Mouse (Mus musculus): ENCODE measurements at regions not wholly inside any gene's neighbourhood (a gene's known extent, or its start where the extent isn't known, plus 50 kb on each side); places are given as distances from the start of the nearest gene placed in this dataset.

- H3K27me3 ChIP-seq (ENCODE audit: control insufficient read depth, insufficient read depth, low read length) = no peaks in the 10 kb centered on the region
- peak; percentile 21 for DNase-seq (ENCODE audit: low spot score)
These were observed 93.9 kb upstream of the Jarid2 start for GRCm38 (mm10) chr13:44635221-44636007.

DNA sequence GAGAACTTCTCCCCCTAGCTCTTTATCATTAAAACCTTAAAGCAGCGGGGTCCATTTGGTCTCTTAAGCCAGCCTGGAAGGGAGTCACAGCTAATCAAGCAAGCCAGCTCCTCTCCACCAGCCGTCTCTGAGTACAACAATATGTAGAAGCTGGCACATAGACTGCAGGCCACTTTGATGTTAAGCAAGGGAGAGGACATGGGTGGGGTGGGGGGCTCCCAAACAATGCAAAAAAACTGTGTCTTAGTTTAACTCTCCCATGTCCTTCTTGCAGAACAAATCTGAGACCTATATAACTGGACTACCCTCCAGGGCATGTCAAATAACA, 93.3 kb upstream of the Jarid2 start:
- H3K9me3 ChIP-seq (ENCODE audit: control insufficient read depth, low read length) = no peaks in the 10 kb centered on the region
- H3K4me2 ChIP-seq (replicated peaks; ENCODE audit: low read depth) = no peak overlapping the region
- H3K9ac ChIP-seq (ENCODE audit: low read length) = no peak overlapping the region
- H3K4me1 ChIP-seq (replicated peaks; ENCODE audit: control insufficient read depth, insufficient read depth) = no peaks in the 10 kb centered on the region
- H3K36me3 ChIP-seq (ENCODE audit: control insufficient read depth, insufficient read depth, low read length) = no peaks in the 10 kb centered on the region
- DNase-seq (ENCODE audit: low spot score) (no peak), ATAC-seq (ENCODE audit: low FRiP score, low TSS enrichment) (no peak)
- 54% methylated on average over 2 of the region's 2 CpGs for WGBS
- H3K27me3 ChIP-seq (ENCODE audit: control insufficient read depth, insufficient read depth, low read length) = no peaks in the 10 kb centered on the region
- no peak overlapping the region for H3K4me3 ChIP-seq (ENCODE audit: low read depth, low read length)
- TF ChIP-seq EP300 (optimal IDR thresholded peaks at IDR 0.05) (no peak), CTCF (IDR thresholded peaks at IDR 0.05; ENCODE audit: low read depth) (no peak)
- H3K27ac ChIP-seq (replicated peaks) = no peak overlapping the region

More at GRCm38 (mm10) chr13:44635221-44636007, 93.9 kb upstream of the Jarid2 start:
- Histone ChIP-seq H3K27ac (replicated peaks) (no peak overlapping the region), H3K4me2 (replicated peaks; ENCODE audit: low read depth) (peak overlapping the region; percentile 23), H3K9ac (ENCODE audit: low read length) (no peak overlapping the region; the same call in 1 of the 2 replicates), H3K4me1 (replicated peaks; ENCODE audit: control insufficient read depth, insufficient read depth) (no peaks in the 10 kb centered on the region), H3K9me3 (ENCODE audit: control insufficient read depth, low read length) (no peaks in the 10 kb centered on the region), H3K36me3 (ENCODE audit: control insufficient read depth, insufficient read depth, low read length) (no peaks in the 10 kb centered on the region), H3K4me3 (ENCODE audit: low read depth, low read length) (no peak overlapping the region)
- 12% methylated on average over 11 of the region's 12 CpGs for WGBS
- peak; percentile 47; the same call in 1 of the 2 replicates for ATAC-seq (ENCODE audit: low FRiP score, low TSS enrichment)
- TF ChIP-seq CTCF (IDR thresholded peaks at IDR 0.05; ENCODE audit: low read depth) = no peak
- no peak for TF ChIP-seq EP300 (optimal IDR thresholded peaks at IDR 0.05)

DNA sequence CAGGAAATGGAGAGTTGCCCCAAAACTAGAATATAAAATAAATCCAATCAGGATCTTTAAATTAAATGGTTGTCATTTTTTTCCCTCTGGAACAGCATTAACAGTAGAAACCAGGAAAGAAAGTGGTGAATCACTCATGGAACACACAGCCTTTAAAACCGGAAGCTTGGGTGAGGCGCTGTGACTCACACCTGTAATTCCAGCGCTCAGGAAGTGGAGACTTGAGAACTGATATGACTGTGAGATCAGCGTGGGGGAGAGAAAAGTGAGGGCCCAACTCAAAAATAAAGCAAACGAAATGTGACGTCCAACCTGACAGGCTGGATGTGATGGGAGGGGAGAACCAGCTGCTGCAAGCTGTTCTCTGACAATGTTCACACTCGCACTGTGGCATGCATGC, 86.9 kb upstream of the Jarid2 start:
- 45% methylated on average over 7 of the region's 7 CpGs for WGBS
- TF ChIP-seq EP300 (optimal IDR thresholded peaks at IDR 0.05) (no peak), CTCF (IDR thresholded peaks at IDR 0.05; ENCODE audit: low read depth) (no peak)

GRCm38 (mm10) chr13:44650052-44650451, 79.2 kb upstream of the Jarid2 start:
- DNase-seq (ENCODE audit: low spot score) = no peak
- Histone ChIP-seq H3K4me3 (ENCODE audit: low read depth, low read length) (no peak overlapping the region), H3K4me1 (replicated peaks; ENCODE audit: control insufficient read depth, insufficient read depth) (no peaks in the 10 kb centered on the region), H3K27me3 (ENCODE audit: control insufficient read depth, insufficient read depth, low read length) (no peaks in the 10 kb centered on the region), H3K27ac (replicated peaks) (no peak overlapping the region), H3K4me2 (replicated peaks; ENCODE audit: low read depth) (no peak overlapping the region), H3K9me3 (ENCODE audit: control insufficient read depth, low read length) (no peaks in the 10 kb centered on the region), H3K9ac (ENCODE audit: low read length) (no peak overlapping the region), H3K36me3 (ENCODE audit: control insufficient read depth, insufficient read depth, low read length) (no peaks in the 10 kb centered on the region)
- TF ChIP-seq CTCF (IDR thresholded peaks at IDR 0.05; ENCODE audit: low read depth) = no peak
- no peak for TF ChIP-seq EP300 (optimal IDR thresholded peaks at IDR 0.05)
- 43% methylated on average over 13 of the region's 13 CpGs for WGBS
- no peak for ATAC-seq (ENCODE audit: low FRiP score, low TSS enrichment)

More for the DNA sequence above, 86.9 kb upstream of the Jarid2 start:
- H3K4me2 ChIP-seq (replicated peaks; ENCODE audit: low read depth) = no peak overlapping the region
- DNase-seq (ENCODE audit: low spot score) (peak; percentile 46), ATAC-seq (ENCODE audit: low FRiP score, low TSS enrichment) (peak; percentile 76)
- H3K9me3 ChIP-seq (ENCODE audit: control insufficient read depth, low read length) = no peaks in the 10 kb centered on the region
- H3K27ac ChIP-seq (replicated peaks) = no peak overlapping the region
- no peaks in the 10 kb centered on the region for H3K4me1 ChIP-seq (replicated peaks; ENCODE audit: control insufficient read depth, insufficient read depth)
- H3K9ac ChIP-seq (ENCODE audit: low read length) = no peak overlapping the region
- H3K27me3 ChIP-seq (ENCODE audit: control insufficient read depth, insufficient read depth, low read length) = no peaks in the 10 kb centered on the region
- H3K4me3 ChIP-seq (ENCODE audit: low read depth, low read length) = no peak overlapping the region
- no peaks in the 10 kb centered on the region for H3K36me3 ChIP-seq (ENCODE audit: control insufficient read depth, insufficient read depth, low read length)

GRCm38 (mm10) chr13:44651259-44652238, 77.7 kb upstream of the Jarid2 start:
- H3K4me3 ChIP-seq (ENCODE audit: low read depth, low read length) = no peak overlapping the region
- WGBS = 56% methylated on average over 22 of the region's 22 CpGs
- no peak for ATAC-seq (ENCODE audit: low FRiP score, low TSS enrichment)

More at GRCm38 (mm10) chr13:44651259-44652238, 77.7 kb upstream of the Jarid2 start:
- Histone ChIP-seq H3K9me3 (ENCODE audit: control insufficient read depth, low read length) (no peaks in the 10 kb centered on the region), H3K27me3 (ENCODE audit: control insufficient read depth, insufficient read depth, low read length) (no peaks in the 10 kb centered on the region), H3K27ac (replicated peaks) (no peak overlapping the region), H3K4me2 (replicated peaks; ENCODE audit: low read depth) (no peak overlapping the region), H3K36me3 (ENCODE audit: control insufficient read depth, insufficient read depth, low read length) (no peaks in the 10 kb centered on the region), H3K4me1 (replicated peaks; ENCODE audit: control insufficient read depth, insufficient read depth) (no peaks in the 10 kb centered on the region), H3K9ac (ENCODE audit: low read length) (no peak overlapping the region)
- DNase-seq (ENCODE audit: low spot score) = no peak
- TF ChIP-seq CTCF (IDR thresholded peaks at IDR 0.05; ENCODE audit: low read depth) (no peak), EP300 (optimal IDR thresholded peaks at IDR 0.05) (no peak)

Data from stomach, postnatal 0 days (tissue).